Comparison of ENCODE assay signal across 25 mouse cellular contexts in the genomic region with DNA sequence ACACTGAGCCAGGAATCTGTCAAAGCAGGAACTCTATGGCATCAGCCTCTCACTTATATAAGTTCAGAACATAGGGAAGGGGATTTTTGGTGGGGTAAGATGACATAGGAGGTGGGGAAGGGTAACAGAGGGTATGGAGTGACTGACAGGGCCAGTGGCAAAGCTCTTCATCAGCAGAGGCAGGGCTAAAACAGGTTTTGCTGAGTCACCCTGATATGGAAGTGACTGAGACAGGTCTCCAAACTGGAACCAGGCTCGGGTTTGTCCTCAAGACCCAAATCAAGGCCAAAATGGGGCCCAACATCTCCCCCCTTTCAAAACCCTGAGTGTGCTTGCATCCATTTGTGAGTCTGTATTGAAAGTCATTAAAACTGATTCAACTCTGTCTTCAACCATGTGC.
"Had no signal": no experiment of that assay in that cellular context is flagged by ENCODE, and none has a peak within 500 bp of the region (broad histone marks: within the 10 kb centered on the region; RNA-seq: fewer than 3 reads in every experiment).

No protein-coding gene starts in this region.

- DNase-seq: kidney, postnatal 25 days; layer of hippocampus, adult 9-11 months; liver; lung, adult 18-20 months; lung, postnatal 10 days; lung, postnatal 36 days; right cerebral cortex, adult 18-20 months; right cerebral cortex, postnatal 14 days; right cerebral cortex, postnatal 4 days; thymus, adult 2 months; thymus, postnatal 14 days; thymus, postnatal 4 days had no signal

- H3K9ac ChIP-seq: limb, embryonic 13.5 days; liver, embryonic 12.5 days; liver, embryonic 15.5 days; lung, embryonic 15.5 days; midbrain, embryonic 13.5 days; neural tube, embryonic 12.5 days; neural tube, embryonic 15.5 days had no signal

- H3K9me3 ChIP-seq: limb, embryonic 10.5 days; limb, embryonic 13.5 days; liver, embryonic 12.5 days; liver, embryonic 15.5 days; lung, embryonic 15.5 days; midbrain, embryonic 10.5 days; midbrain, embryonic 13.5 days; neural tube, embryonic 12.5 days; neural tube, embryonic 15.5 days had no signal

- H3K27me3 ChIP-seq: limb, embryonic 13.5 days; liver, embryonic 12.5 days; liver, embryonic 15.5 days; lung, embryonic 15.5 days; megakaryocyte, embryonic 14.5 days; midbrain, embryonic 13.5 days; neural tube, embryonic 12.5 days; neural tube, embryonic 15.5 days had no signal

- H3K27ac ChIP-seq: kidney, postnatal 0 days; layer of hippocampus, adult 2 months; limb, embryonic 10.5 days; limb, embryonic 13.5 days; liver, embryonic 12.5 days; liver, embryonic 15.5 days; lung, embryonic 15.5 days; midbrain, embryonic 10.5 days; midbrain, embryonic 13.5 days; neural tube, embryonic 12.5 days; neural tube, embryonic 15.5 days; stomach, postnatal 0 days had no signal

- H3K4me1 ChIP-seq: lung, embryonic 15.5 days had no signal

- H3K4me3 ChIP-seq: layer of hippocampus, adult 2 months; limb, embryonic 10.5 days; limb, embryonic 13.5 days; liver, embryonic 12.5 days; liver, embryonic 15.5 days; lung, embryonic 15.5 days; megakaryocyte, embryonic 14.5 days; midbrain, embryonic 10.5 days; midbrain, embryonic 13.5 days; neural tube, embryonic 12.5 days; neural tube, embryonic 15.5 days had no signal
